Mouse (Mus musculus): Measurements from ENCODE around the gene Hrc. TPM values are rescaled to one million over a fixed set of nuclear protein-coding genes. Genes with fewer than 3 reads are reported as not detected.

Gene Hrc
- polyA plus RNA-seq, 1 experiment from 2014 or later, result 1.9 TPM

DNA sequence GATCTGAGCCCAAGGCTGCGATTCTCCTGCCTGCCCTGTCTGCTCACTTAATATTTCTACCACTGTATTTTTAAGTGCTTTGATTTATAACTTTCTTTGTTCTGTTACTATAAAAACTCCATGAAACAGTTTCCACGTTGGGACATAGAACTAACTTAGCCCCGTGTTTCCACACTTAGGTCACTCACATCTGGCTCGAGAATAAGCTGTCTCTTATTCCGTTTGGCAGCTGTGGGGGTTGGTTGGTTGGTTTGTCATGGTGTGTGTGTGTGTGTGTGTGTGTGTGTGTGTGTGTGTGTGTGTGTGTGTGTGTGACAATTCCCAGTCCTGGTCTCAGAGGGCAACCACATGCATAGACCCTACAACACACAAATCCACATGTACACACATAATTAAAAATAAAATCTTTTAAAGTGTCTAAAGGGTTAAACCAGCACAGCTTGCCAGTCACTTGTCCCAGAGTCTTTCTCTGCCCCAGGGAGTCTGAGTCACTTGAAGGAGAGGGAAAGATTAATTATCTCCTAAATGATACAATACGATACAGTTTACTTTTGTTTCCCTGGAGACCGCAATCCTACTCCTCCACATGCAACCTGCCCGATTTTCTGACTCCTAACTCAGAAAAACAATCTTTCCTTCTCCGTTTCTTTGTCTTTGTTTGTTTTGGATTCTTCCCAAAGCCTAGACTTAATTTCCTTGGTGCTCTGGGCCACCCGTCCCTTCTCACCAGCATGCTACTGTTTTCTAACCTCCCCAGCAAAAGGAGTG lies 22.2 kb upstream of the Hrc start:
- H3K27me3 ChIP-seq, result no peaks in the 10 kb centered on the region; the same call in 1 of the 2 replicates
- no peaks in the 10 kb centered on the region for H3K9me3 ChIP-seq
- H3K4me3 ChIP-seq (replicated peaks), result no peak overlapping the region
- peak overlapping the region; percentile 76 for H3K27ac ChIP-seq
- WGBS, result 18% methylated on average over 10 of the region's 10 CpGs
- H3K4me1 ChIP-seq (replicated peaks), result peaks cover 30% of the 10 kb centered on the region
- ATAC-seq (ENCODE audit: insufficient number of reproducible peaks, insufficient read depth, low FRiP score, low TSS enrichment, low read depth), result no peak
- H3K4me2 ChIP-seq, result peak overlapping the region; percentile 13
- peaks cover 32% of the 10 kb centered on the region for H3K36me3 ChIP-seq
- H3K9ac ChIP-seq (replicated peaks), result peak overlapping the region; percentile 14

- H3K4me2 ChIP-seq, result peak overlapping the region; percentile 13
- no peaks in the 10 kb centered on the region; the same call in 1 of the 2 replicates for H3K27me3 ChIP-seq
- peaks cover 30% of the 10 kb centered on the region for H3K4me1 ChIP-seq (replicated peaks)
- 23% methylated on average over 9 of the region's 9 CpGs for WGBS
- peak overlapping the region; percentile 76 for H3K27ac ChIP-seq
- ATAC-seq (ENCODE audit: insufficient number of reproducible peaks, insufficient read depth, low FRiP score, low TSS enrichment, low read depth), result no peak
- H3K36me3 ChIP-seq, result peaks cover 32% of the 10 kb centered on the region
- H3K9ac ChIP-seq (replicated peaks), result peak overlapping the region; percentile 14
- H3K9me3 ChIP-seq, result no peaks in the 10 kb centered on the region
- H3K4me3 ChIP-seq (replicated peaks), result no peak overlapping the region
These were observed 21.6 kb upstream of the Hrc start for GRCm38 (mm10) chr7:45313495-45313894.

DNA sequence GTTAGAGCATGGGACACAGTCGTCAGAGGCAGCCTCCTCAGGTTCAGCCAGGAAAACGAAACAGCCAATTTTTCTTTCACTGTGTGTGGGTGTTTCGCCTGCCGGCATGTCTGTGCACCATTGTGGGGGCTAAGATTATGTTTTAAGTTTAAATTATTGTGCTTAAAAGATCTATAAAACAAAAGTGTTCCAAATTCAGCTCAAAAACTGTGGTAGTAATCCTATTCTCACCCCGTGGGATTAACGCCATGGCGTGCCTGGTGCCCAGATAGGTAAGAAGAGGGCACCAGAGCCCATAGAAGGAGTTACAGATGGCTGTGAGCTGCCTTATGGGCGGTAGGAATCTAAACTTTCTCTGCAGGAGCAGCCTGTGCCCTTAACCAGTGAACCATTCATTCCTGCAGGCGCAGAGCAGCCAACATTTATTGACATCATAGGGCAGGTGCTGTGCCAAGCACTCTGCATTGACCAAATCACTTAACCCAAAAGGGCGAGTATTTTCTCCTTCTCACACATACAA lies 19.8 kb upstream of the Hrc start:
- Histone ChIP-seq H3K4me2 (no peak overlapping the region), H3K36me3 (peaks cover 27% of the 10 kb centered on the region), H3K4me1 (replicated peaks) (peaks cover 23% of the 10 kb centered on the region), H3K4me3 (replicated peaks) (no peak overlapping the region), H3K9me3 (no peaks in the 10 kb centered on the region), H3K27me3 (no peaks in the 10 kb centered on the region; the same call in 1 of the 2 replicates), H3K27ac (no peak overlapping the region; the same call in 1 of the 2 replicates), H3K9ac (replicated peaks) (no peak overlapping the region)
- 81% methylated on average over 10 of the region's 10 CpGs for WGBS
- no peak for ATAC-seq (ENCODE audit: insufficient number of reproducible peaks, insufficient read depth, low FRiP score, low TSS enrichment, low read depth)

GRCm38 (mm10) chr7:45316536-45316935 lies 18.6 kb upstream of the Hrc start:
- H3K9me3 ChIP-seq, result no peaks in the 10 kb centered on the region
- no peak overlapping the region for H3K9ac ChIP-seq (replicated peaks)
- H3K4me3 ChIP-seq (replicated peaks), result no peak overlapping the region
- 93% methylated on average over 14 of the region's 14 CpGs for WGBS
- no peak overlapping the region for H3K4me2 ChIP-seq
- no peak for ATAC-seq (ENCODE audit: insufficient number of reproducible peaks, insufficient read depth, low FRiP score, low TSS enrichment, low read depth)
- H3K36me3 ChIP-seq, result peaks cover 30% of the 10 kb centered on the region
- peaks cover 23% of the 10 kb centered on the region for H3K4me1 ChIP-seq (replicated peaks)
- H3K27ac ChIP-seq, result no peak overlapping the region
- H3K27me3 ChIP-seq, result no peaks in the 10 kb centered on the region

GRCm38 (mm10) chr7:45322245-45322644 lies 12.8 kb upstream of the Hrc start:
- Histone ChIP-seq H3K4me1 (replicated peaks) (no peaks in the 10 kb centered on the region), H3K4me3 (replicated peaks) (no peak overlapping the region), H3K27ac (no peak overlapping the region), H3K9ac (replicated peaks) (no peak overlapping the region), H3K27me3 (no peaks in the 10 kb centered on the region), H3K36me3 (peaks cover 48% of the 10 kb centered on the region), H3K4me2 (no peak overlapping the region), H3K9me3 (0 out of 2 replicates have a peak, but pooled peaks cover 7% of the 10 kb centered on the region)
- WGBS, result 83% methylated on average over 4 of the region's 4 CpGs
- no peak for ATAC-seq (ENCODE audit: insufficient number of reproducible peaks, insufficient read depth, low FRiP score, low TSS enrichment, low read depth)

DNA sequence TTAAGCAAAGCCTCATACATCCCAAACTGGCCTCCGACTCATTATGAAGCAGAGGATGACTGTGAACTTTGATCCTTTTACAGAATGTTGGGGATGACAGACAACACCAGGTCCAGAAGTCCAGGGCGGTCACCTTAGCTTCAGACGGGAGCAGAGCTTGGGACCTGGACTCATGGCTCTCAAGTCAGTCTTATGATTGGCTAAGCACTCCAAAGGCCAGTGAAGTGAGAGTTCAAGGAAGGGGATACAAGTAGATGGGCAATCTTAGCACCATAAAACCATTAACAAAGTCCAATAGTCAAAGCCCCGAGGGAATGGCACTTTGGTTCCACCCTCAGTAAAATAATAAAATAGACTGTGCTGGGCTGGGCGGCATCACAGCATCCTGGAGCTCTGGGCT lies 12.0 kb upstream of the Hrc start:
- Histone ChIP-seq H3K9me3 (0 out of 2 replicates have a peak, but pooled peaks cover 7% of the 10 kb centered on the region), H3K27ac (no peak overlapping the region), H3K4me2 (no peak overlapping the region), H3K4me3 (replicated peaks) (no peak overlapping the region), H3K4me1 (replicated peaks) (no peaks in the 10 kb centered on the region), H3K9ac (replicated peaks) (no peak overlapping the region), H3K36me3 (peaks cover 44% of the 10 kb centered on the region), H3K27me3 (no peaks in the 10 kb centered on the region)
- WGBS, result 59% methylated on average over 5 of the region's 5 CpGs
- no peak for ATAC-seq (ENCODE audit: insufficient number of reproducible peaks, insufficient read depth, low FRiP score, low TSS enrichment, low read depth)

DNA sequence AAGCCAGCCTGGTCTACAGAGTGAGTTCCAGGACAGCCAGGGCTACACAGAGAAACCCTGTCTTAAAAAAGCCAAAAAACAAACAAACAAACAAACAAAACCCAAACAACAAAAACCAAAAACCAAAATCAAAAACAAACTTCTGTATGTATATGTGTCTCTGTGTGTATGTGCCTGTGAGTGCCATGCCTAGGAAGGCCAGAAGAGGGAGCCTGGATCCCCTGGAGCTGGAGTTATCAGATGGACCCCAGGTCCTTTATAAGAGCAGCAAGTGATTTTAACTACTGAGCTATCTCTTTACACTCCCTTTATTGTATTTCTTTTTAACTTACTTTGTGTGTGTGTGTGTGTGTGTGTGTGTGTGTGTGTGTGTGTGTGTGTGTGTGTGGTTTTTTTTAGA lies 9.3 kb upstream of the Hrc start:
- no peak for ATAC-seq (ENCODE audit: insufficient number of reproducible peaks, insufficient read depth, low FRiP score, low TSS enrichment, low read depth)
- Histone ChIP-seq H3K27ac (no peak overlapping the region), H3K9me3 (0 out of 2 replicates have a peak, but pooled peaks cover 7% of the 10 kb centered on the region), H3K27me3 (no peaks in the 10 kb centered on the region), H3K4me1 (replicated peaks) (no peaks in the 10 kb centered on the region), H3K4me3 (replicated peaks) (no peak overlapping the region), H3K36me3 (peaks cover 38% of the 10 kb centered on the region), H3K4me2 (no peak overlapping the region), H3K9ac (replicated peaks) (no peak overlapping the region)

DNA sequence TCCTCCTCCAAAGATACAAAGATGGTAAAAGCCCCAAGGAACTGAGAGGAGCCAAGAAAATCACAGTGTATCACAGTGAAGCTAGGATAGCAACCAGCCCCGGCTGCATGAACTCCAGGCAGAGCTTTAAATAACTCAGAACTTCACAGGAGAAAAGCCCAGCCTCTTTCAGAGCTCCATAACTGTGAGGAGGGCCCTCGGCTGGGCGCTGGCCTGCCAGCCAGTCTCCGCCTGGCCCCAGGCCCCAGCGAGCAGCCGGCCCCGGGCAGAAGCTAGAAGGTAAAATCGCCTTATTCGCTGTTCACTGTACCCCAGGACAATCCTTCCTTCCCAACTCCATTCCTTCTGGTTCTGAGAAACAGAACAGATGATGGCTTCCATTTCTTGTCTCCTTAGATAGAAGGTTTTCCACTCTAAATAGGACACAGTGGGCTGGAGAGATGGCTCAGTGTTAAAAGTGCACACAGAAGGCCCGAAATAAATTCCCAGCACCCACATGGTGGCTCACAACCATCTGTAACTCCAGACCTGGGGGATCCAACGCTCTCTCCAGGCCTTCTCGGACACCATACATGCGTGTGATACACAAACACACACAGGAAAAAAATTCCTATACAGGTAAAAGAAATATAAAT lies 6.1 kb upstream of the Hrc start:
- Histone ChIP-seq H3K36me3 (peaks cover 26% of the 10 kb centered on the region), H3K4me3 (replicated peaks) (no peak overlapping the region), H3K4me2 (no peak overlapping the region), H3K4me1 (replicated peaks) (peaks cover 14% of the 10 kb centered on the region), H3K9ac (replicated peaks) (no peak overlapping the region), H3K9me3 (0 out of 2 replicates have a peak, but pooled peaks cover 7% of the 10 kb centered on the region), H3K27me3 (no peaks in the 10 kb centered on the region), H3K27ac (no peak overlapping the region)
- no peak for ATAC-seq (ENCODE audit: insufficient number of reproducible peaks, insufficient read depth, low FRiP score, low TSS enrichment, low read depth)
- WGBS, result 76% methylated on average over 13 of the region's 13 CpGs

- H3K4me2 ChIP-seq, result no peak overlapping the region
- no peak overlapping the region for H3K9ac ChIP-seq (replicated peaks)
- peaks cover 28% of the 10 kb centered on the region for H3K4me1 ChIP-seq (replicated peaks)
- peaks cover 11% of the 10 kb centered on the region for H3K36me3 ChIP-seq
- H3K4me3 ChIP-seq (replicated peaks), result no peak overlapping the region
- H3K27me3 ChIP-seq, result 0 out of 2 replicates have a peak, but pooled peaks cover under 1% of the 10 kb centered on the region
- WGBS, result 78% methylated on average over 6 of the region's 6 CpGs
- H3K27ac ChIP-seq, result no peak overlapping the region
- no peak for ATAC-seq (ENCODE audit: insufficient number of reproducible peaks, insufficient read depth, low FRiP score, low TSS enrichment, low read depth)
- H3K9me3 ChIP-seq, result no peaks in the 10 kb centered on the region
These were observed 3.6 kb upstream of the Hrc start for GRCm38 (mm10) chr7:45331502-45331901.

DNA sequence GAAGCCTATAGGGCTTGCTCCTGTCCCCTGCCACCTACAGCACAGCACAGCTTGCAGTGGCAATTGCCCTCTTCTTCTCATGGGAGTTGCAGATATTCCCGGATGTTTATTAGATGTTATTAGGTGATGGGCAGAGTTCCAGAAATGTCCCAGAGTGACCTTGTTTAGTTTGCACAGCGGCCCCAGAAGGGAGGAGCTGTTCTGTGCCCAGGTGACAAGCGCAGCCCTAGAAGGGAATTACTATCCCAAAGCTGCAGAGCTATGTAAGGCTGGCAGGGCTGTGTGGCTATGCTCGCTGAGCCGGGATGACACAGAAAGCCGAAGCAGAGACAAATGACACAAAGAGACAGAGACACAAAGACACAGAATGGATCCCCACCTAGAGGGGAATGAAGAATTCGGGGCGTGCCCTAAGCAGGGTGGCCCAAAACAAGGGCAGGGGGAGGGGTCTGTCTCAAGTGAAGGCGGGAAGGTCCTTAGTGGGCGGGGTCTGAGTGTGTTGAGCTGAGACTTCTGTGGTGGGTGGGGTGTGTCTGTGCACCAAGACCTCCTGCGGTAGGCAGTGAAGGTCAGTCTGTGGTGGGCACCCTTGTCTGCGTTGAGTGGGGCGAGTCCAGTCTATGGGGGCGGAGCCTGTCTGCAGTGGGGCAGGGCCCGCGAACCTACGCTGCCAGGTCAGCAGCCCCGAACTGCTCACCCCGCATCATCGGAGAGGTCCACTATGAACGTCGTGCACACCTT lies 2.2 kb upstream of the Hrc start:
- Histone ChIP-seq H3K4me1 (replicated peaks) (peaks cover 32% of the 10 kb centered on the region), H3K27ac (peak overlapping the region; percentile 87), H3K4me2 (peak overlapping the region; percentile 78), H3K9ac (replicated peaks) (peak overlapping the region; percentile 69), H3K9me3 (no peaks in the 10 kb centered on the region), H3K4me3 (replicated peaks) (peak overlapping the region; percentile 67), H3K27me3 (peaks cover 12% of the 10 kb centered on the region), H3K36me3 (no peaks in the 10 kb centered on the region)
- WGBS, result 4% methylated on average over 22 of the region's 22 CpGs
- peak; percentile 48 for ATAC-seq (ENCODE audit: insufficient number of reproducible peaks, insufficient read depth, low FRiP score, low TSS enrichment, low read depth)
